Mouse (Mus musculus): ENCODE measurements around the gene Hist1h2ad. TPM values are rescaled to one million over a fixed set of nuclear protein-coding genes. Genes with fewer than 3 reads are reported as not detected.
A peak's percentile ranks its signal among the peaks of the same experiment; 100 is the strongest.
"Not testable (repeated sequence)": the region's sequence is repeated elsewhere in the genome, so short reads cannot be mapped to it uniquely, and the experiment has no call there.

Hist1h2ad gene
- polyA plus RNA-seq, 1 experiment from 2014 or later: 0.90 TPM

- ATAC-seq (ENCODE audit: insufficient read depth, low FRiP score, low TSS enrichment); H3K27ac ChIP-seq (ENCODE audit: low read depth, low read length); H3K4me2 ChIP-seq (ENCODE audit: low read depth); H3K4me1 ChIP-seq (ENCODE audit: control insufficient read depth, insufficient read depth, low read length); H3K9ac ChIP-seq (ENCODE audit: low read length); DNase-seq (ENCODE audit: low spot score); H3K36me3 ChIP-seq (ENCODE audit: control insufficient read depth, insufficient read depth, low read length); H3K4me3 ChIP-seq (ENCODE audit: low read depth, low read length); H3K9me3 ChIP-seq (ENCODE audit: control insufficient read depth, low read length); H3K27me3 ChIP-seq (ENCODE audit: control insufficient read depth, insufficient read depth, low read length): not testable (repeated sequence)
- WGBS: 70% methylated on average over 1 of the region's 1 CpGs
Observed at GRCm38 (mm10) chr13:23539821-23540220, 34.4 kb upstream of the Hist1h2ad start.

- H3K4me3 ChIP-seq (ENCODE audit: low read depth, low read length): no peak overlapping the region
- no peaks in the 10 kb centered on the region for H3K27me3 ChIP-seq (ENCODE audit: control insufficient read depth, insufficient read depth, low read length)
- H3K27ac ChIP-seq (ENCODE audit: low read depth, low read length): no peak overlapping the region
- H3K9me3 ChIP-seq (ENCODE audit: control insufficient read depth, low read length): no peaks in the 10 kb centered on the region
- no peak overlapping the region for H3K4me2 ChIP-seq (ENCODE audit: low read depth)
- WGBS: 89% methylated on average over 3 of the region's 3 CpGs
- ATAC-seq (ENCODE audit: insufficient read depth, low FRiP score, low TSS enrichment) (no peak), DNase-seq (ENCODE audit: low spot score) (no peak)
- no peak overlapping the region for H3K9ac ChIP-seq (ENCODE audit: low read length)
- H3K36me3 ChIP-seq (ENCODE audit: control insufficient read depth, insufficient read depth, low read length): no peaks in the 10 kb centered on the region
- peaks cover 4% of the 10 kb centered on the region; the same call in 1 of the 2 replicates for H3K4me1 ChIP-seq (ENCODE audit: control insufficient read depth, insufficient read depth, low read length)
Observed at GRCm38 (mm10) chr13:23541497-23541896, 32.7 kb upstream of the Hist1h2ad start.

GRCm38 (mm10) chr13:23542225-23542980, 31.8 kb upstream of the Hist1h2ad start:
- 7% methylated on average over 3 of the region's 3 CpGs for WGBS
- not testable (repeated sequence) for H3K4me1 ChIP-seq (ENCODE audit: control insufficient read depth, insufficient read depth, low read length); H3K36me3 ChIP-seq (ENCODE audit: control insufficient read depth, insufficient read depth, low read length); DNase-seq (ENCODE audit: low spot score); H3K27me3 ChIP-seq (ENCODE audit: control insufficient read depth, insufficient read depth, low read length); ATAC-seq (ENCODE audit: insufficient read depth, low FRiP score, low TSS enrichment); H3K9me3 ChIP-seq (ENCODE audit: control insufficient read depth, low read length)
- Histone ChIP-seq H3K27ac (ENCODE audit: low read depth, low read length) (peak overlapping the region; percentile 81), H3K9ac (ENCODE audit: low read length) (peak overlapping the region; percentile 65), H3K4me3 (ENCODE audit: low read depth, low read length) (peak overlapping the region; percentile 38), H3K4me2 (ENCODE audit: low read depth) (peak overlapping the region; percentile 60)

- under 1% methylated on average over 21 of the region's 42 CpGs for WGBS
Observed at GRCm38 (mm10) chr13:23542999-23543607, 31.1 kb upstream of the Hist1h2ad start, which contains the start of gene Hist1h2bh. Gene Hist1h2bh, minus strand, starts transcription at chr13:23543392.

GRCm38 (mm10) chr13:23543965-23544786, 30.0 kb upstream of the Hist1h2ad start, which contains the start of gene Hist1h3f:
Gene Hist1h3f, plus strand, starts transcription at chr13:23544052.
- ATAC-seq (ENCODE audit: insufficient read depth, low FRiP score, low TSS enrichment): peak; percentile 93
- peak; percentile 67 for DNase-seq (ENCODE audit: low spot score)
- H3K27me3 ChIP-seq (ENCODE audit: control insufficient read depth, insufficient read depth, low read length): no peaks in the 10 kb centered on the region
- H3K4me3 ChIP-seq (ENCODE audit: low read depth, low read length): peak within 1 kb of the TSS; percentile 42
- WGBS: under 1% methylated on average over 24 of the region's 45 CpGs
- no peaks in the 10 kb centered on the region for H3K9me3 ChIP-seq (ENCODE audit: control insufficient read depth, low read length)
- peak within 1 kb of the TSS; percentile 65 for H3K9ac ChIP-seq (ENCODE audit: low read length)
- H3K4me1 ChIP-seq (ENCODE audit: control insufficient read depth, insufficient read depth, low read length): peaks cover 3% of the 10 kb centered on the region; the same call in 1 of the 2 replicates
- H3K27ac ChIP-seq (ENCODE audit: low read depth, low read length): peak within 1 kb of the TSS; percentile 87
- peak within 1 kb of the TSS; percentile 72 for H3K4me2 ChIP-seq (ENCODE audit: low read depth)
- H3K36me3 ChIP-seq (ENCODE audit: control insufficient read depth, insufficient read depth, low read length): no peaks in the 10 kb centered on the region

More at GRCm38 (mm10) chr13:23542999-23543607, 31.1 kb upstream of the Hist1h2ad start, which contains the start of gene Hist1h2bh:
- peak within 1 kb of the TSS; percentile 65 for H3K9ac ChIP-seq (ENCODE audit: low read length)
- H3K27ac ChIP-seq (ENCODE audit: low read depth, low read length): peak within 1 kb of the TSS; percentile 87
- peak within 1 kb of the TSS; percentile 42 for H3K4me3 ChIP-seq (ENCODE audit: low read depth, low read length)
- ATAC-seq (ENCODE audit: insufficient read depth, low FRiP score, low TSS enrichment) (peak; percentile 88), DNase-seq (ENCODE audit: low spot score) (peak; percentile 74)
- not testable (repeated sequence) for H3K27me3 ChIP-seq (ENCODE audit: control insufficient read depth, insufficient read depth, low read length); H3K4me1 ChIP-seq (ENCODE audit: control insufficient read depth, insufficient read depth, low read length); H3K36me3 ChIP-seq (ENCODE audit: control insufficient read depth, insufficient read depth, low read length); H3K9me3 ChIP-seq (ENCODE audit: control insufficient read depth, low read length)
- H3K4me2 ChIP-seq (ENCODE audit: low read depth): peak within 1 kb of the TSS; percentile 72

- Histone ChIP-seq H3K4me3 (ENCODE audit: low read depth, low read length) (peak overlapping the region; percentile 42), H3K9ac (ENCODE audit: low read length) (peak overlapping the region; percentile 63), H3K27ac (ENCODE audit: low read depth, low read length) (peak overlapping the region; percentile 87), H3K4me2 (ENCODE audit: low read depth) (peak overlapping the region; percentile 36)
- not testable (repeated sequence) for H3K27me3 ChIP-seq (ENCODE audit: control insufficient read depth, insufficient read depth, low read length); H3K9me3 ChIP-seq (ENCODE audit: control insufficient read depth, low read length); H3K36me3 ChIP-seq (ENCODE audit: control insufficient read depth, insufficient read depth, low read length); H3K4me1 ChIP-seq (ENCODE audit: control insufficient read depth, insufficient read depth, low read length); DNase-seq (ENCODE audit: low spot score); ATAC-seq (ENCODE audit: insufficient read depth, low FRiP score, low TSS enrichment)
- WGBS: under 1% methylated on average over 8 of the region's 14 CpGs
Observed at GRCm38 (mm10) chr13:23544787-23545120, 29.4 kb upstream of the Hist1h2ad start.

GRCm38 (mm10) chr13:23546694-23547093, 27.5 kb upstream of the Hist1h2ad start:
- H3K4me3 ChIP-seq (ENCODE audit: low read depth, low read length): no peak overlapping the region
- ATAC-seq (ENCODE audit: insufficient read depth, low FRiP score, low TSS enrichment) (no peak), DNase-seq (ENCODE audit: low spot score) (no peak)
- 0 out of 2 replicates have a peak overlapping the region, but pooled peaks have one; percentile 1 for H3K27ac ChIP-seq (ENCODE audit: low read depth, low read length)
- H3K4me2 ChIP-seq (ENCODE audit: low read depth): no peak overlapping the region
- H3K9ac ChIP-seq (ENCODE audit: low read length): no peak overlapping the region
- no peaks in the 10 kb centered on the region for H3K36me3 ChIP-seq (ENCODE audit: control insufficient read depth, insufficient read depth, low read length)
- no peaks in the 10 kb centered on the region for H3K27me3 ChIP-seq (ENCODE audit: control insufficient read depth, insufficient read depth, low read length)
- 85% methylated on average over 5 of the region's 5 CpGs for WGBS
- H3K4me1 ChIP-seq (ENCODE audit: control insufficient read depth, insufficient read depth, low read length): peaks cover 6% of the 10 kb centered on the region; the same call in 1 of the 2 replicates
- H3K9me3 ChIP-seq (ENCODE audit: control insufficient read depth, low read length): no peaks in the 10 kb centered on the region

GRCm38 (mm10) chr13:23550761-23551145, 23.4 kb upstream of the Hist1h2ad start:
- H3K36me3 ChIP-seq (ENCODE audit: control insufficient read depth, insufficient read depth, low read length): no peaks in the 10 kb centered on the region
- H3K27me3 ChIP-seq (ENCODE audit: control insufficient read depth, insufficient read depth, low read length): no peaks in the 10 kb centered on the region
- H3K9ac ChIP-seq (ENCODE audit: low read length): peak overlapping the region; percentile 63
- peak overlapping the region; percentile 85 for H3K27ac ChIP-seq (ENCODE audit: low read depth, low read length)
- peak overlapping the region; percentile 57 for H3K4me2 ChIP-seq (ENCODE audit: low read depth)
- no peaks in the 10 kb centered on the region for H3K9me3 ChIP-seq (ENCODE audit: control insufficient read depth, low read length)
- ATAC-seq (ENCODE audit: insufficient read depth, low FRiP score, low TSS enrichment) (no peak), DNase-seq (ENCODE audit: low spot score) (peak; percentile 23)
- H3K4me3 ChIP-seq (ENCODE audit: low read depth, low read length): peak overlapping the region; percentile 40
- 5% methylated on average over 3 of the region's 3 CpGs for WGBS
- H3K4me1 ChIP-seq (ENCODE audit: control insufficient read depth, insufficient read depth, low read length): peaks cover 5% of the 10 kb centered on the region; the same call in 1 of the 2 replicates

Data from neural tube, embryonic 11.5 days (tissue).